Mouse (Mus musculus) CH12.LX (cell line): Measurements from ENCODE around the gene Hunk.

Experiments
- CHD2 ChIP-seq: IDR thresholded peaks from 2 replicates; pipeline ENCODE4 v1.6.1; 2011; ENCODE audit warnings: low read length, improper control_type of control experiment
- CTCF ChIP-seq, 2 experiments: IDR thresholded peaks in 1 of 2; conservative IDR thresholded peaks in 1 of 2; 2 replicates each; pipeline ENCODE4 v1.5.1; 2011 to 2012; ENCODE audit warnings: low read depth in 2 of 2, low read length in 2 of 2, improper control_type of control experiment in 1 of 2, inconsistent platforms in 1 of 2, mild to moderate bottlenecking in 1 of 2, moderate library complexity in 1 of 2
- E2F4 ChIP-seq: IDR thresholded peaks from 2 replicates; pipeline ENCODE4 v1.6.1; 2011; ENCODE audit warnings: low read depth, low read length, improper control_type of control experiment; ENCODE audit not compliant: insufficient replicate concordance
- EP300 ChIP-seq: IDR thresholded peaks from 2 replicates; pipeline ENCODE4 v1.6.1; 2011; ENCODE audit warnings: low read length, improper control_type of control experiment
- IRF4 ChIP-seq: IDR thresholded peaks from 2 replicates; pipeline ENCODE4 v1.6.1; 2014; ENCODE audit warnings: low read depth, mild to moderate bottlenecking, inconsistent platforms, low read length, improper control_type of control experiment
- MAFK ChIP-seq: IDR thresholded peaks from 2 replicates; pipeline ENCODE4 v1.6.1; 2011; ENCODE audit warnings: low read length, improper control_type of control experiment; ENCODE audit not compliant: insufficient replicate concordance
- POLR2A ChIP-seq: IDR thresholded peaks from 2 replicates; pipeline ENCODE4 v1.6.1; 2011; ENCODE audit warnings: low read depth, mild to moderate bottlenecking, improper control_type of control experiment, low read length
- POLR2AphosphoS2 ChIP-seq: IDR thresholded peaks from 2 replicates; pipeline ENCODE4 v1.6.1; 2011; ENCODE audit warnings: low read depth, low read length, improper control_type of control experiment
- SIN3A ChIP-seq: IDR thresholded peaks from 2 replicates; pipeline ENCODE4 v1.6.1; 2012; ENCODE audit warnings: low read length, improper control_type of control experiment, inconsistent platforms

- TF ChIP-seq POLR2A (no peak), MAFK (no peak), CTCF (conservative IDR thresholded peaks at IDR 0.05 in 1 of 2, IDR thresholded peaks at IDR 0.05 in 1 of 2; ENCODE audit: low read depth in 2 of 2, low read length in 2 of 2) (no peak), POLR2AphosphoS2 (no peak), SIN3A (no peak), E2F4 (no peak), EP300 (no peak), IRF4 (no peak), CHD2 (no peak)
These were observed 40.4 kb downstream of the Hunk start for GRCm38 (mm10) chr16:90426234-90426633.
